Mouse (Mus musculus) liver, adult 2 months (tissue): ENCODE measurements around the gene Tigit. TPM values are rescaled to one million over a fixed set of nuclear protein-coding genes. Genes with fewer than 3 reads are reported as not detected.

ENCODE experiments used
- DNase-seq: peaks from one replicate; pipeline ENCODE4 v3.0.0-alpha.2; 2011; ENCODE audit warnings: low read depth, low spot score; ENCODE audit errors: extremely low read depth
- H3K27ac ChIP-seq: fragments of 200-500 bp; replicated peaks from 2 replicates; pipeline ENCODE4 v1.5.1; 2012; ENCODE audit warnings: low read depth, mild to moderate bottlenecking, control low read depth, inconsistent platforms, low read length; ENCODE audit not compliant: insufficient read depth
- H3K27me3 ChIP-seq: fragments of 200-500 bp; 2 replicates; pipeline ENCODE4 v1.6.1; 2012; ENCODE audit warnings: mild to moderate bottlenecking, moderate library complexity, low read length, inconsistent platforms; ENCODE audit not compliant: control insufficient read depth, insufficient read depth
- H3K36me3 ChIP-seq: fragments of 200-500 bp; 2 replicates; pipeline ENCODE4 v1.6.1; 2012; ENCODE audit warnings: low read length, inconsistent platforms; ENCODE audit not compliant: control insufficient read depth, insufficient read depth
- H3K4me1 ChIP-seq: fragments of 200-500 bp; 2 replicates; pipeline ENCODE4 v1.6.1; 2011; ENCODE audit warnings: low read length; ENCODE audit not compliant: control insufficient read depth, insufficient read depth
- H3K4me3 ChIP-seq: fragments of 200-500 bp; 2 replicates; pipeline ENCODE4 v1.5.1; 2011; ENCODE audit warnings: low read depth, mild to moderate bottlenecking, control low read depth, low read length, moderate library complexity; ENCODE audit not compliant: insufficient read depth
- H3K79me2 ChIP-seq: fragments of 200-500 bp; 2 replicates; pipeline ENCODE4 v1.6.1; 2012; ENCODE audit warnings: inconsistent platforms, mild to moderate bottlenecking, low read length, moderate library complexity; ENCODE audit not compliant: control insufficient read depth, insufficient read depth
- H3K9ac ChIP-seq: fragments of 200-500 bp; 2 replicates; pipeline ENCODE4 v1.6.1; 2012; ENCODE audit warnings: low read depth, mild to moderate bottlenecking, control low read depth, inconsistent platforms, low read length
- CTCF ChIP-seq: fragments of 200-500 bp; IDR thresholded peaks from 2 replicates; pipeline ENCODE4 v1.5.1; 2011; ENCODE audit warnings: low read depth, low read length, control low read depth
- POLR2A ChIP-seq: fragments of 200-500 bp; IDR thresholded peaks from 2 replicates; pipeline ENCODE4 v1.6.1; 2011; ENCODE audit warnings: low read length, control low read depth; ENCODE audit not compliant: insufficient read depth; ENCODE audit errors: extremely low read depth
- WGBS: fragments of 180-500 bp; shearing (Covaris S2); methylation state at CpG from one replicate; pipeline ENCODE4 v1.1.7; 2018; 5-methylcytosine and 5-hydroxymethylcytosine counted together
- polyA plus RNA-seq: library from polyadenylated mRNA; depleted of rRNA; stranded (reverse); fragments of >200 nt; gene quantifications from 2 replicates; pipeline ENCODE4 v1.2.3, GENCODE M21; 2012
- total RNA-seq: library from RNA; depleted of rRNA; stranded (reverse); fragments of >200 nt; gene quantifications from 2 replicates; pipeline ENCODE4 v1.2.3, GENCODE M21; 2014

Gene Tigit
- total and polyA plus RNA-seq, 2 experiments: 0.22 TPM; not detected in 1

- DNase-seq: no peak
- TF ChIP-seq CTCF: no peak
- TF ChIP-seq POLR2A: no peak
- Histone ChIP-seq H3K4me1 (no peaks in the 10 kb centered on the region), H3K9ac (no peak overlapping the region), H3K36me3 (no peaks in the 10 kb centered on the region), H3K79me2 (no peaks in the 10 kb centered on the region), H3K4me3 (no peak overlapping the region), H3K27me3 (no peaks in the 10 kb centered on the region), H3K27ac (no peak overlapping the region)
- WGBS: 81% methylated on average over 3 of the region's 3 CpGs
Measured at GRCm38 (mm10) chr16:43646943-43647342, 17.0 kb downstream of the Tigit start.

- Histone ChIP-seq H3K4me3 (no peak overlapping the region), H3K4me1 (no peaks in the 10 kb centered on the region), H3K36me3 (no peaks in the 10 kb centered on the region; the same call in none of the 2 replicates), H3K79me2 (no peaks in the 10 kb centered on the region), H3K9ac (no peak overlapping the region), H3K27ac (no peak overlapping the region), H3K27me3 (no peaks in the 10 kb centered on the region)
- DNase-seq: no peak
- TF ChIP-seq POLR2A (no peak), CTCF (no peak)
- WGBS: 75% methylated on average over 4 of the region's 4 CpGs
Measured at GRCm38 (mm10) chr16:43645879-43646278, 18.1 kb downstream of the Tigit start.

GRCm38 (mm10) chr16:43641230-43641629, 22.7 kb downstream of the Tigit start:
- DNase-seq: no peak
- H3K27ac ChIP-seq: no peak overlapping the region
- H3K4me3 ChIP-seq: no peak overlapping the region
- H3K36me3 ChIP-seq: peaks cover 10% of the 10 kb centered on the region
- H3K79me2 ChIP-seq: no peaks in the 10 kb centered on the region
- H3K9ac ChIP-seq: no peak overlapping the region
- no peaks in the 10 kb centered on the region for H3K4me1 ChIP-seq
- TF ChIP-seq CTCF: no peak
- no peak for TF ChIP-seq POLR2A
- no peaks in the 10 kb centered on the region for H3K27me3 ChIP-seq
- WGBS: 86% methylated on average over 8 of the region's 8 CpGs

DNA sequence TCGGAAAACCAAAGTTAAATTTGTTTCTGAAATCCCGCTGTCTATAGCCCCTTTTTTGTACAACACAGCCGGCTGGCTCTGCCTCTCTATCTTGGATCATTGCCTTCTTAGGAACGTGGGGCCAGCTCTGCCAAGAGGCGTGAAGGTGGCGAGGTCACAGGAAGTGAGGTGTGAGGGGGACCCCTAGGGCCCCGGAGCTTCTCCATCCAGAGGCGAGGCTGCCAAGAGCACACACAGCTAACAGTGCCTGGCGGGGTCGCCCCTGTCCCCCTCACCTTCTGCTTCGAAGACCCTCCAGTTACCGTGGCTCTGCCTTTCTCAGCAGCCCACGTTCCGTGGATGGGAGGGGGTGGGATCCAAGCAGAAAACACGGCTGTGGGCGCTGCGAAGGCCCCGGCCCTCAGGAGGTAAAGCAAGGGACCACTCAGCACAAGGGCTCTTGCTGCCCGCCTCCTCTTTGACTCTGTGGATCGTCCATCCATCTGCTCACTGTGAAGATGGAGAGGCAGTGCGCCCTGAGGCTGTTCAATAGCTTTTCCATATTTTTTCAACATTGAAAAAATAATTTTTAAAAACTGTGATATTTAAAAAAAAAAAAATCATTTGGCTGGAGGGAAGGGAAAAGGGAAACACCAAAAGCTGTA, 25.4 kb downstream of the Tigit start:
- H3K27ac ChIP-seq: no peak overlapping the region
- H3K4me3 ChIP-seq: no peak overlapping the region
- WGBS: 83% methylated on average over 21 of the region's 21 CpGs
- H3K36me3 ChIP-seq: peaks cover 26% of the 10 kb centered on the region
- no peaks in the 10 kb centered on the region for H3K79me2 ChIP-seq
- H3K4me1 ChIP-seq: no peaks in the 10 kb centered on the region
- TF ChIP-seq POLR2A: no peak
- no peak for TF ChIP-seq CTCF
- no peak for DNase-seq
- H3K9ac ChIP-seq: no peak overlapping the region
- H3K27me3 ChIP-seq: no peaks in the 10 kb centered on the region

DNA sequence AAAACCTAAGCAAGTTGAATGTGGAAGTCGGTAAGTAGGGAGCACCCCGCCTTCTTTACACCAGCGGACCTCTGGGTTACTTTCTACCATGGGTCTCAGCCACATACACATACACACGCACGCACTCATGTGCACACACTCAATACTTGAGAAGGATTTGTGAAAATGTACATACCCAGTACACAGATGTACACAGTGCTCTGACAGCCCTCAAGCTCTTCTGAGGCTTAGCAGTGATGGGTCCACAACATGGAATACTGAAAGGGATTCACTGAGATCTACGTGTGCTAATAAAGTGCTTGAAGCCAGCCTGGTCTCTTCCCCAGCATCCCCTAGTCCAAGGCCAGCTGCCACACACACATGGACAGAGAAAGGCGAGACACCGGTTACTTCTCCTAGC, 26.7 kb downstream of the Tigit start:
- Histone ChIP-seq H3K36me3 (peaks cover 37% of the 10 kb centered on the region), H3K4me1 (no peaks in the 10 kb centered on the region), H3K9ac (no peak overlapping the region), H3K79me2 (no peaks in the 10 kb centered on the region), H3K27me3 (no peaks in the 10 kb centered on the region), H3K4me3 (no peak overlapping the region), H3K27ac (no peak overlapping the region)
- WGBS: 96% methylated on average over 8 of the region's 8 CpGs
- TF ChIP-seq CTCF (no peak), POLR2A (no peak)
- no peak for DNase-seq

- Histone ChIP-seq H3K4me3 (no peak overlapping the region), H3K27ac (no peak overlapping the region), H3K27me3 (no peaks in the 10 kb centered on the region), H3K79me2 (no peaks in the 10 kb centered on the region), H3K9ac (no peak overlapping the region), H3K4me1 (no peaks in the 10 kb centered on the region), H3K36me3 (peaks cover 59% of the 10 kb centered on the region)
- DNase-seq: no peak
- 92% methylated on average over 7 of the region's 7 CpGs for WGBS
- TF ChIP-seq POLR2A (no peak), CTCF (no peak)
Measured at GRCm38 (mm10) chr16:43634037-43634436, 29.9 kb downstream of the Tigit start.
